ENCODE assay signal across 11 mouse cellular contexts in the genomic region with DNA sequence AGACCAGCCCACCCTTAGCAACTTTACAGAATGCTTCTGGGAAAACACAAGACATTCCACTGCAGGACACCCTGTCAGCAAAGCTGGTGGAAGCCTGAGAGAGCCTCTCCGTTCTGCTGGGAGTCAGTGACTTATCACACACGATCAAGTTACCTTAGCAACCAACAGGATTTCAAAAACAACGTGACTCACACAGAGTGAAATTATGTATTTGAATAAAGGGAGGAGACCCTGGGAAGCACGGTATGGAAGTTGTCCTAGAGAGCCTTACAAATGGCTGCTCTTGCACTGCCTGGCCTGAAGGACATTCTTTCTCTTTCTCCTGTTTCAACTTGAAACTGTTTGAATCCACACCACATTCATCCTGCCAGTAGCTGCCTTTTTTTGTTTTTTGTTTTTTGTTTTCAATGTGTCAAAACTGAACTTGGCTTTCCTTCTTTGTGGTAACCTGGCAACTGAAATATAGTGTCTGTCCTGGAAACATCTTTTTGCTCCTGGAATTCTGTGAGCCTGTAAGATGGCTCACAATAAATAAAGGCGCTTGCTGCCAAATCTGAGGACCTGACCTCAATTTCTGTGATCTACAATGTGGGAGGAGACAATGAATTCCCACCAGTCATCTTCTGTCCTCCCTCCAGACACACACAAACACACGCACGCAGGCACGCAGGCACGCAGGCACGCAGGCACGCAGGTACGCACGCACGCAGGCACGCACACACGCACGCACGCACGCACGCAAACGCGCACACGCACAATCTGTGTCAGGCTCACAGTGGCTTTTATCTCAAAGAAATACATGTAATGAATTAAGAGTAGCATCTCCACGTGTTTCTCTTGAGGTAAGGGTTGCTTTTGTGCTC. TPM values are rescaled to one million over a fixed set of nuclear protein-coding genes. Genes with fewer than 3 reads are reported as not detected.
DNase-seq lines count a peak whose midpoint lies in the region; ATAC-seq and TF ChIP-seq lines count a peak whose summit lies in the region.
"Had no signal": no experiment of that assay in that cellular context is flagged by ENCODE, and none has a peak within 500 bp of the region (broad histone marks: within the 10 kb centered on the region; RNA-seq: fewer than 3 reads in every experiment).

No protein-coding gene starts in this region.

- no peak overlapping the region for H3K9ac ChIP-seq in lung, embryonic 14.5 days
- no peak overlapping the region for H3K9ac ChIP-seq in embryonic facial prominence, embryonic 12.5 days
- H3K9ac ChIP-seq in neural tube, embryonic 13.5 days = no peak overlapping the region

- DNase-seq in adrenal gland, postnatal 10 days = peak; percentile 13
- DNase-seq in adrenal gland, adult 8-10 months = no peak
- peak; percentile 48 for DNase-seq in lung, embryonic 14.5 days
- no peak for DNase-seq in lung, adult 2 months
- DNase-seq in left cerebral cortex, adult 2 months (ENCODE audit: extremely low spot score in 1 of 2, low spot score in 2 of 2) = no peak
- DNase-seq in frontal cortex, postnatal 36 days (ENCODE audit: low spot score in 2 of 2) = no peak
- DNase-seq: right cerebral cortex, postnatal 4 days had no signal

- TF ChIP-seq POLR2A in lung, adult 2 months (IDR thresholded peaks at IDR 0.05; ENCODE audit: borderline replicate concordance, extremely low read depth, low read depth, low read length) = no peak

- no peak for TF ChIP-seq CTCF in lung, embryonic 14.5 days (IDR thresholded peaks at IDR 0.05; ENCODE audit: low read depth)
- TF ChIP-seq CTCF in lung, adult 2 months (IDR thresholded peaks at IDR 0.05; ENCODE audit: insufficient read depth, low read length) = no peak
- no peak for TF ChIP-seq CTCF in left cerebral cortex, adult 2 months (IDR thresholded peaks at IDR 0.05)

- H3K36me3 ChIP-seq in lung, embryonic 14.5 days (ENCODE audit: insufficient read depth) = no peaks in the 10 kb centered on the region
- H3K36me3 ChIP-seq in embryonic facial prominence, embryonic 12.5 days = no peaks in the 10 kb centered on the region
- H3K36me3 ChIP-seq in neural tube, embryonic 13.5 days = no peaks in the 10 kb centered on the region

- no peak overlapping the region for H3K4me3 ChIP-seq in lung, embryonic 14.5 days (ENCODE audit: low read depth, low read length)
- no peak overlapping the region for H3K4me3 ChIP-seq in lung, adult 2 months (replicated peaks; ENCODE audit: extremely low read depth, low read depth, low read length)
- no peak overlapping the region for H3K4me3 ChIP-seq in embryonic facial prominence, embryonic 12.5 days
- no peak overlapping the region for H3K4me3 ChIP-seq in neural tube, embryonic 13.5 days
- H3K4me3 ChIP-seq in left cerebral cortex, adult 2 months = no peak overlapping the region

- H3K9me3 ChIP-seq in lung, embryonic 14.5 days (ENCODE audit: low read depth, low read length) = no peaks in the 10 kb centered on the region
- H3K9me3 ChIP-seq in embryonic facial prominence, embryonic 12.5 days = no peaks in the 10 kb centered on the region
- no peaks in the 10 kb centered on the region for H3K9me3 ChIP-seq in neural tube, embryonic 13.5 days

- peaks cover 3% of the 10 kb centered on the region; the same call in 1 of the 2 replicates for H3K4me1 ChIP-seq in lung, embryonic 14.5 days (ENCODE audit: insufficient read depth)
- H3K4me1 ChIP-seq in lung, adult 2 months (ENCODE audit: control insufficient read depth, insufficient read depth, low read length) = 0 out of 2 replicates have a peak, but pooled peaks cover 2% of the 10 kb centered on the region
- H3K4me1 ChIP-seq in embryonic facial prominence, embryonic 12.5 days = peaks cover 8% of the 10 kb centered on the region; the same call in 1 of the 2 replicates
- H3K4me1 ChIP-seq in neural tube, embryonic 13.5 days (replicated peaks) = peaks cover 18% of the 10 kb centered on the region; the same call in 1 of the 2 replicates

- intact Hi-C loops in left cerebral cortex, adult 2 months (cut with DNase I) = no loop called here

- no peak overlapping the region for H3K27ac ChIP-seq in lung, embryonic 14.5 days (ENCODE audit: low read depth)
- H3K27ac ChIP-seq in embryonic facial prominence, embryonic 12.5 days = no peak overlapping the region
- H3K27ac ChIP-seq in neural tube, embryonic 13.5 days (replicated peaks) = peak overlapping the region; percentile 39; the same call in 1 of the 2 replicates
- no peak overlapping the region for H3K27ac ChIP-seq in left cerebral cortex, adult 2 months

- ATAC-seq in lung, embryonic 14.5 days (ENCODE audit: insufficient read depth) = peak; percentile 66
- ATAC-seq in embryonic facial prominence, embryonic 12.5 days (ENCODE audit: insufficient number of reproducible peaks, insufficient read depth, low FRiP score, low TSS enrichment) = peak; percentile 79; the same call in 1 of the 2 replicates
- peak; percentile 63; the same call in 1 of the 2 replicates for ATAC-seq in neural tube, embryonic 13.5 days (ENCODE audit: low read depth)

- no peak overlapping the region for H3K4me2 ChIP-seq in lung, embryonic 14.5 days
- no peak overlapping the region for H3K4me2 ChIP-seq in embryonic facial prominence, embryonic 12.5 days (replicated peaks)
- no peak overlapping the region for H3K4me2 ChIP-seq in neural tube, embryonic 13.5 days

- no peaks in the 10 kb centered on the region for H3K27me3 ChIP-seq in lung, embryonic 14.5 days (ENCODE audit: insufficient read depth, low read length)
- no peaks in the 10 kb centered on the region for H3K27me3 ChIP-seq in embryonic facial prominence, embryonic 12.5 days
- H3K27me3 ChIP-seq in neural tube, embryonic 13.5 days = no peaks in the 10 kb centered on the region

- 73% methylated on average over 24 of the region's 24 CpGs for WGBS in lung, embryonic 14.5 days
- WGBS in lung, adult 2 months = 78% methylated on average over 24 of the region's 24 CpGs
- WGBS in embryonic facial prominence, embryonic 12.5 days = 81% methylated on average over 24 of the region's 24 CpGs
- 73% methylated on average over 24 of the region's 24 CpGs for WGBS in neural tube, embryonic 13.5 days

RNA-seq across cellular contexts. Expression of gene Ctla4, which starts 33.9 kb away (rescaled TPM):
- under 1 TPM; 0.54 to 0.55 TPM for total RNA-seq in adrenal gland, postnatal 10 days (2021)
- total RNA-seq in adrenal gland, adult 8-10 months (2022) = not detected
- not detected in 2 replicates for polyA plus RNA-seq in lung, embryonic 14.5 days (2014; fragmentation: Nextera tagmentation; extraction: Ambion mirVana)
- polyA plus RNA-seq in lung, adult 2 months (2012; rRNA removed) = 0.18 and 0.19 TPM in 2 replicates
- not detected in 2 replicates for polyA plus RNA-seq in embryonic facial prominence, embryonic 12.5 days (2016; fragmentation: Nextera tagmentation; extraction: Ambion mirVana)
- not detected in 2 replicates for polyA plus RNA-seq in neural tube, embryonic 13.5 days (2015; fragmentation: Nextera tagmentation; extraction: Ambion mirVana)
- not detected for total RNA-seq in left cerebral cortex, adult 2 months (2021)
- polyA plus RNA-seq: C2C12; liver, embryonic 16.5 days had no signal

RNA-seq across cellular contexts. Expression of gene Icos, which starts 57.0 kb away (rescaled TPM):
- total RNA-seq in adrenal gland, postnatal 10 days (2021) = under 1 TPM; 0.94 to 0.99 TPM
- total RNA-seq in adrenal gland, adult 8-10 months (2022) = under 1 TPM in 1 of 4 experiments, not detected in 3; 0.13 TPM
- 0.05 TPM in 1 of 2 replicates, not detected in the other for polyA plus RNA-seq in lung, embryonic 14.5 days (2014; fragmentation: Nextera tagmentation; extraction: Ambion mirVana)
- 0.48 and 0.60 TPM in 2 replicates for polyA plus RNA-seq in lung, adult 2 months (2012; rRNA removed)
- 0.28 and 0.50 TPM in 2 replicates for polyA plus RNA-seq in embryonic facial prominence, embryonic 12.5 days (2016; fragmentation: Nextera tagmentation; extraction: Ambion mirVana)
- 0.51 TPM in 1 of 2 replicates, not detected in the other for polyA plus RNA-seq in neural tube, embryonic 13.5 days (2015; fragmentation: Nextera tagmentation; extraction: Ambion mirVana)
- total RNA-seq in left cerebral cortex, adult 2 months (2021) = under 1 TPM in 1 of 2 experiments, not detected in 1; 0.09 TPM
- polyA plus RNA-seq: C2C12 had no signal

Comparison
In these comparisons a context has a peak if more than half of its experiments do, and no peak if none do; other contexts are left out.
1. DNase-seq: peak in adrenal gland, postnatal 10 days (single experiment) and lung, embryonic 14.5 days (single experiment); none in adrenal gland, adult 8-10 months (single experiment), lung, adult 2 months (single experiment), left cerebral cortex, adult 2 months (0 of 2) and frontal cortex, postnatal 36 days (0 of 2).
2. Peak in every context shown above with its lines, with median percentiles within 50 percentile points of each other: ATAC-seq.